In the genomic region with DNA sequence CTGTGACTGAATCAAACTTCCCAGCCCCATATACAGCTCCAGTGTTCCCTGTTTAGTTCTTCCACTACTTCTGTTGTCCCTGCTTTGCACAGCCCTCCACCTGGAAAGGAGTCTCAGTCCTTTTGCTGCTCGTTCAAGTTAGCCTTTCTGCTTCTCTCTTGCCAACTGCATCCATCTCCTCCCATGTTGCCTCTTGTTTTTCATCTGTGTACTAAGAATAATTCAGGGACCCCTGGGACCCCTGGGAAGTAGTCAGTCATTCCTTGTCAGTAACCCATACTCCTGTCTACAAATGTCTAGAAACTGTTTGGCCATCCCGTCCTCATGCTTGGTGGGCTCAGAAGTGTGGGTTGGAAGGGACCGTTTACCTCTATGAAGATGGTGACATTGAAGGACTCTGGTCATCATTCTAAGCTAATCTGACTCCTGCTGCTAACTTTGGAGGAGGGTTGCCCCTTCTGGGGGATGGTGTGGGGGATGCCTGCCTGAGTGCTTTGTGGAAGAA, we compare ENCODE assay signal across 8 mouse cellular contexts. TPM values are rescaled to one million over a fixed set of nuclear protein-coding genes. Genes with fewer than 3 reads are reported as not detected.
A peak's percentile ranks its signal among the peaks of the same experiment; 100 is the strongest.
DNase-seq lines count a peak whose midpoint lies in the region; ATAC-seq and TF ChIP-seq lines count a peak whose summit lies in the region.

No protein-coding gene starts in this region.

- no peaks in the 10 kb centered on the region; the same call in 1 of the 2 replicates for H3K27me3 ChIP-seq in testis, adult 2 months (ENCODE audit: control insufficient read depth, insufficient read depth, low read length)
- no peaks in the 10 kb centered on the region for H3K27me3 ChIP-seq in limb, embryonic 15.5 days

- peak overlapping the region; percentile 80; the same call in 1 of the 2 replicates for H3K4me3 ChIP-seq in testis, adult 2 months (ENCODE audit: control insufficient read depth, low read depth, low read length)
- peak overlapping the region; percentile 79 for H3K4me3 ChIP-seq in limb, embryonic 15.5 days

- 13% methylated on average over 3 of the region's 3 CpGs for WGBS in limb, embryonic 15.5 days

- H3K4me1 ChIP-seq in testis, adult 2 months (ENCODE audit: control insufficient read depth, insufficient read depth, low read length): peaks cover 7% of the 10 kb centered on the region
- peaks cover 30% of the 10 kb centered on the region for H3K4me1 ChIP-seq in limb, embryonic 15.5 days

- H3K4me2 ChIP-seq in limb, embryonic 15.5 days: peak overlapping the region; percentile 76

- no peaks in the 10 kb centered on the region for H3K36me3 ChIP-seq in testis, adult 2 months (ENCODE audit: control insufficient read depth, insufficient read depth, low read length)
- 0 out of 2 replicates have a peak, but pooled peaks cover 3% of the 10 kb centered on the region for H3K36me3 ChIP-seq in limb, embryonic 15.5 days

- H3K27ac ChIP-seq in testis, adult 2 months (ENCODE audit: control insufficient read depth, insufficient read depth, low read depth, low read length): no peak overlapping the region; the same call in 1 of the 2 replicates
- peak overlapping the region; percentile 89 for H3K27ac ChIP-seq in limb, embryonic 15.5 days

- peak overlapping the region; percentile 79 for H3K9ac ChIP-seq in limb, embryonic 15.5 days

- ATAC-seq in limb, embryonic 15.5 days (ENCODE audit: insufficient number of reproducible peaks, low FRiP score, low TSS enrichment, low read depth): no peak
- no peak for ATAC-seq in erythroid progenitor cell, adult 5-6 weeks (replicated peaks; ENCODE audit: low FRiP score, poor library complexity, severe bottlenecking)

- no peaks in the 10 kb centered on the region for H3K9me3 ChIP-seq in limb, embryonic 15.5 days

- TF ChIP-seq POLR2A in testis, adult 2 months (IDR thresholded peaks at IDR 0.05; ENCODE audit: control insufficient read depth, low read depth, low read length): no peak

- DNase-seq in cerebellum, postnatal 25 days: peak; percentile 31 to 36
- DNase-seq in cerebellum, adult 11 months: no peak
- DNase-seq in testis, postnatal 10 days (ENCODE audit: low spot score): no peak
- no peak for DNase-seq in ovary, adult 18-20 months (ENCODE audit: low spot score)
- no peak for DNase-seq in left cerebral cortex, adult 11 months (ENCODE audit: low spot score)

- TF ChIP-seq CTCF in testis, adult 2 months (IDR thresholded peaks at IDR 0.05; ENCODE audit: control insufficient read depth, insufficient read depth, insufficient replicate concordance, low read depth, low read length): no peak

RNA-seq across cellular contexts. Expression of gene St3gal2, which starts 1.1 kb away (rescaled TPM):
- 3.4 and 4.7 TPM in 2 replicates for polyA plus RNA-seq in testis, adult 2 months (2012; rRNA removed)
- 29.6 and 32.6 TPM in 2 replicates for polyA plus RNA-seq in limb, embryonic 15.5 days (2015; fragmentation: Nextera tagmentation; extraction: Ambion mirVana)
- 30.6 and 40.0 TPM in 2 replicates for total RNA-seq in erythroid progenitor cell, adult 5-6 weeks (2015; ENCODE audit: low replicate concordance)
- 34.0 and 40.6 TPM in 2 replicates for total RNA-seq in erythroid progenitor cell, adult 5-6 weeks (2017; ENCODE audit: low replicate concordance)

RNA-seq across cellular contexts. Expression of gene Fuk, which starts 18.5 kb away (rescaled TPM):
- polyA plus RNA-seq in testis, adult 2 months (2012; rRNA removed): 7.5 and 7.8 TPM in 2 replicates
- 10.9 and 12.2 TPM in 2 replicates for polyA plus RNA-seq in limb, embryonic 15.5 days (2015; fragmentation: Nextera tagmentation; extraction: Ambion mirVana)
- total RNA-seq in erythroid progenitor cell, adult 5-6 weeks (2015; ENCODE audit: low replicate concordance): 0.42 TPM in 1 of 2 replicates, not detected in the other
- 0.51 and 1.4 TPM in 2 replicates for total RNA-seq in erythroid progenitor cell, adult 5-6 weeks (2017; ENCODE audit: low replicate concordance)

Comparison
In these comparisons a context has a peak if more than half of its experiments do, and no peak if none do; other contexts are left out.
1. DNase-seq: peak in cerebellum, postnatal 25 days (2 of 2); none in cerebellum, adult 11 months (single experiment), testis, postnatal 10 days (single experiment), ovary, adult 18-20 months (single experiment) and left cerebral cortex, adult 11 months (single experiment).